Mouse (Mus musculus): ENCODE data around the gene Dock10. TPM values are rescaled to one million over a fixed set of nuclear protein-coding genes. Genes with fewer than 3 reads are reported as not detected.

Dock10 gene
- polyA plus RNA-seq, 1 experiment: 0.04 TPM

- H3K4me3 ChIP-seq: no peak overlapping the region
- no peak for TF ChIP-seq SRF (IDR thresholded peaks at IDR 0.05; ENCODE audit: control insufficient read depth, insufficient read length, low read depth)
- TF ChIP-seq MYOG (IDR thresholded peaks at IDR 0.05; ENCODE audit: control insufficient read depth in 1 of 3, insufficient read depth in 1 of 3, insufficient read length in 2 of 3, low read depth in 2 of 3): no peak
- TF ChIP-seq CEBPB (IDR thresholded peaks at IDR 0.05; ENCODE audit: insufficient read depth, poor library complexity, severe bottlenecking): no peak
- TF ChIP-seq USF1 (IDR thresholded peaks at IDR 0.05; ENCODE audit: low read depth): no peak
- TF ChIP-seq REST (IDR thresholded peaks at IDR 0.05; ENCODE audit: insufficient read depth, insufficient read length): no peak
- TF ChIP-seq MYOD1 (IDR thresholded peaks at IDR 0.05; ENCODE audit: control insufficient read depth in 1 of 3, insufficient read length in 2 of 3, low read depth in 2 of 3): no peak
- no peak for TF ChIP-seq TCF12 (IDR thresholded peaks at IDR 0.05; ENCODE audit: insufficient read depth, poor library complexity, severe bottlenecking)
- TF ChIP-seq POLR2AphosphoS2 (IDR thresholded peaks at IDR 0.05; ENCODE audit: insufficient read length, low read depth): no peak
- TF ChIP-seq TCF3 (IDR thresholded peaks at IDR 0.05; ENCODE audit: insufficient read length, low read depth): no peak
- TF ChIP-seq POLR2A (IDR thresholded peaks at IDR 0.05; ENCODE audit: insufficient read length, low read depth): no peak
- TF ChIP-seq E2F4 (IDR thresholded peaks at IDR 0.05; ENCODE audit: insufficient read depth): no peak
- no peak for TF ChIP-seq MAX (IDR thresholded peaks at IDR 0.05; ENCODE audit: low read depth)
- no peaks in the 10 kb centered on the region for H3K79me2 ChIP-seq (ENCODE audit: control insufficient read depth, insufficient read depth)
- H3ac ChIP-seq (ENCODE audit: control insufficient read depth, insufficient read length): no peak overlapping the region
- no peak overlapping the region for H3K4me2 ChIP-seq (ENCODE audit: low read depth)
- H3K36me3 ChIP-seq (ENCODE audit: control insufficient read depth, insufficient read depth): no peaks in the 10 kb centered on the region
- no peaks in the 10 kb centered on the region for H3K27me3 ChIP-seq (ENCODE audit: control insufficient read depth, insufficient read depth, insufficient read length)
Measured at GRCm38 (mm10) chr1:80582186-80582585, 176.1 kb downstream of the Dock10 start.

- Histone ChIP-seq H3K79me2 (ENCODE audit: control insufficient read depth, insufficient read depth) (no peaks in the 10 kb centered on the region), H3K27me3 (ENCODE audit: control insufficient read depth, insufficient read depth, insufficient read length) (no peaks in the 10 kb centered on the region), H3K4me3 (no peak overlapping the region), H3K36me3 (ENCODE audit: control insufficient read depth, insufficient read depth) (no peaks in the 10 kb centered on the region), H3K4me2 (ENCODE audit: low read depth) (no peak overlapping the region), H3ac (ENCODE audit: control insufficient read depth, insufficient read length) (no peak overlapping the region)
- no peak for TF ChIP-seq POLR2AphosphoS2 (IDR thresholded peaks at IDR 0.05; ENCODE audit: insufficient read length, low read depth)
- no peak for TF ChIP-seq MYOG (IDR thresholded peaks at IDR 0.05; ENCODE audit: control insufficient read depth in 1 of 3, insufficient read depth in 1 of 3, insufficient read length in 2 of 3, low read depth in 2 of 3)
- no peak for TF ChIP-seq TCF3 (IDR thresholded peaks at IDR 0.05; ENCODE audit: insufficient read length, low read depth)
- no peak for TF ChIP-seq MAX (IDR thresholded peaks at IDR 0.05; ENCODE audit: low read depth)
- no peak for TF ChIP-seq MYOD1 (IDR thresholded peaks at IDR 0.05; ENCODE audit: control insufficient read depth in 1 of 3, insufficient read length in 2 of 3, low read depth in 2 of 3)
- TF ChIP-seq TCF12 (IDR thresholded peaks at IDR 0.05; ENCODE audit: insufficient read depth, poor library complexity, severe bottlenecking): no peak
- TF ChIP-seq POLR2A (IDR thresholded peaks at IDR 0.05; ENCODE audit: insufficient read length, low read depth): no peak
- TF ChIP-seq REST (IDR thresholded peaks at IDR 0.05; ENCODE audit: insufficient read depth, insufficient read length): no peak
- TF ChIP-seq SRF (IDR thresholded peaks at IDR 0.05; ENCODE audit: control insufficient read depth, insufficient read length, low read depth): no peak
- TF ChIP-seq CEBPB (IDR thresholded peaks at IDR 0.05; ENCODE audit: insufficient read depth, poor library complexity, severe bottlenecking): no peak
- no peak for TF ChIP-seq E2F4 (IDR thresholded peaks at IDR 0.05; ENCODE audit: insufficient read depth)
- TF ChIP-seq USF1 (IDR thresholded peaks at IDR 0.05; ENCODE audit: low read depth): no peak
Measured at GRCm38 (mm10) chr1:80576898-80577297, 181.4 kb downstream of the Dock10 start.

GRCm38 (mm10) chr1:80556446-80556845 lies 201.9 kb downstream of the Dock10 start:
- no peak overlapping the region for H3ac ChIP-seq (ENCODE audit: control insufficient read depth, insufficient read length)
- no peaks in the 10 kb centered on the region for H3K36me3 ChIP-seq (ENCODE audit: control insufficient read depth, insufficient read depth)
- no peak overlapping the region for H3K4me3 ChIP-seq
- no peaks in the 10 kb centered on the region for H3K27me3 ChIP-seq (ENCODE audit: control insufficient read depth, insufficient read depth, insufficient read length)
- H3K4me2 ChIP-seq (ENCODE audit: low read depth): no peak overlapping the region
- TF ChIP-seq MYOD1 (IDR thresholded peaks at IDR 0.05; ENCODE audit: control insufficient read depth in 1 of 3, insufficient read length in 2 of 3, low read depth in 2 of 3): no peak
- TF ChIP-seq REST (IDR thresholded peaks at IDR 0.05; ENCODE audit: insufficient read depth, insufficient read length): no peak
- TF ChIP-seq TCF3 (IDR thresholded peaks at IDR 0.05; ENCODE audit: insufficient read length, low read depth): no peak
- TF ChIP-seq TCF12 (IDR thresholded peaks at IDR 0.05; ENCODE audit: insufficient read depth, poor library complexity, severe bottlenecking): no peak
- TF ChIP-seq MAX (IDR thresholded peaks at IDR 0.05; ENCODE audit: low read depth): no peak
- no peak for TF ChIP-seq MYOG (IDR thresholded peaks at IDR 0.05; ENCODE audit: control insufficient read depth in 1 of 3, insufficient read depth in 1 of 3, insufficient read length in 2 of 3, low read depth in 2 of 3)
- no peak for TF ChIP-seq POLR2A (IDR thresholded peaks at IDR 0.05; ENCODE audit: insufficient read length, low read depth)
- TF ChIP-seq POLR2AphosphoS2 (IDR thresholded peaks at IDR 0.05; ENCODE audit: insufficient read length, low read depth): no peak
- TF ChIP-seq USF1 (IDR thresholded peaks at IDR 0.05; ENCODE audit: low read depth): no peak
- no peak for TF ChIP-seq CEBPB (IDR thresholded peaks at IDR 0.05; ENCODE audit: insufficient read depth, poor library complexity, severe bottlenecking)
- TF ChIP-seq E2F4 (IDR thresholded peaks at IDR 0.05; ENCODE audit: insufficient read depth): no peak
- H3K79me2 ChIP-seq (ENCODE audit: control insufficient read depth, insufficient read depth): no peaks in the 10 kb centered on the region

- no peak overlapping the region for H3K4me3 ChIP-seq
- TF ChIP-seq TCF3 (IDR thresholded peaks at IDR 0.05; ENCODE audit: insufficient read length, low read depth): no peak
- TF ChIP-seq CEBPB (IDR thresholded peaks at IDR 0.05; ENCODE audit: insufficient read depth, poor library complexity, severe bottlenecking): no peak
- no peak for TF ChIP-seq MYOD1 (IDR thresholded peaks at IDR 0.05; ENCODE audit: control insufficient read depth in 1 of 3, insufficient read length in 2 of 3, low read depth in 2 of 3)
- no peak for TF ChIP-seq MAX (IDR thresholded peaks at IDR 0.05; ENCODE audit: low read depth)
- no peak for TF ChIP-seq POLR2A (IDR thresholded peaks at IDR 0.05; ENCODE audit: insufficient read length, low read depth)
- TF ChIP-seq E2F4 (IDR thresholded peaks at IDR 0.05; ENCODE audit: insufficient read depth): no peak
- no peak for TF ChIP-seq USF1 (IDR thresholded peaks at IDR 0.05; ENCODE audit: low read depth)
- H3K79me2 ChIP-seq (ENCODE audit: control insufficient read depth, insufficient read depth): no peaks in the 10 kb centered on the region
- H3K4me2 ChIP-seq (ENCODE audit: low read depth): no peak overlapping the region
- H3ac ChIP-seq (ENCODE audit: control insufficient read depth, insufficient read length): no peak overlapping the region
- no peaks in the 10 kb centered on the region for H3K36me3 ChIP-seq (ENCODE audit: control insufficient read depth, insufficient read depth)
- no peaks in the 10 kb centered on the region for H3K27me3 ChIP-seq (ENCODE audit: control insufficient read depth, insufficient read depth, insufficient read length)
Measured at GRCm38 (mm10) chr1:80541522-80541921, 216.8 kb downstream of the Dock10 start.

- H3K4me3 ChIP-seq: no peak overlapping the region
- H3K36me3 ChIP-seq (ENCODE audit: control insufficient read depth, insufficient read depth): no peaks in the 10 kb centered on the region
- no peaks in the 10 kb centered on the region for H3K79me2 ChIP-seq (ENCODE audit: control insufficient read depth, insufficient read depth)
- no peak overlapping the region for H3K4me2 ChIP-seq (ENCODE audit: low read depth)
- H3K27me3 ChIP-seq (ENCODE audit: control insufficient read depth, insufficient read depth, insufficient read length): no peaks in the 10 kb centered on the region
- H3ac ChIP-seq (ENCODE audit: control insufficient read depth, insufficient read length): no peak overlapping the region
- TF ChIP-seq TCF12 (IDR thresholded peaks at IDR 0.05; ENCODE audit: insufficient read depth, poor library complexity, severe bottlenecking): no peak
- no peak for TF ChIP-seq POLR2A (IDR thresholded peaks at IDR 0.05; ENCODE audit: insufficient read length, low read depth)
- TF ChIP-seq MYOG (IDR thresholded peaks at IDR 0.05; ENCODE audit: control insufficient read depth in 1 of 3, insufficient read depth in 1 of 3, insufficient read length in 2 of 3, low read depth in 2 of 3): no peak
- TF ChIP-seq MAX (IDR thresholded peaks at IDR 0.05; ENCODE audit: low read depth): no peak
- TF ChIP-seq E2F4 (IDR thresholded peaks at IDR 0.05; ENCODE audit: insufficient read depth): no peak
- TF ChIP-seq TCF3 (IDR thresholded peaks at IDR 0.05; ENCODE audit: insufficient read length, low read depth): no peak
- TF ChIP-seq CEBPB (IDR thresholded peaks at IDR 0.05; ENCODE audit: insufficient read depth, poor library complexity, severe bottlenecking): no peak
- TF ChIP-seq USF1 (IDR thresholded peaks at IDR 0.05; ENCODE audit: low read depth): no peak
- no peak for TF ChIP-seq MYOD1 (IDR thresholded peaks at IDR 0.05; ENCODE audit: control insufficient read depth in 1 of 3, insufficient read length in 2 of 3, low read depth in 2 of 3)
- no peak for TF ChIP-seq SRF (IDR thresholded peaks at IDR 0.05; ENCODE audit: control insufficient read depth, insufficient read length, low read depth)
- TF ChIP-seq REST (IDR thresholded peaks at IDR 0.05; ENCODE audit: insufficient read depth, insufficient read length): no peak
- no peak for TF ChIP-seq POLR2AphosphoS2 (IDR thresholded peaks at IDR 0.05; ENCODE audit: insufficient read length, low read depth)
Measured at GRCm38 (mm10) chr1:80522197-80522596, 236.1 kb downstream of the Dock10 start.
